Mouse (Mus musculus) heart, embryonic 14.5 days (tissue): ENCODE measurements around the gene Slc35c1. TPM values are rescaled to one million over a fixed set of nuclear protein-coding genes. Genes with fewer than 3 reads are reported as not detected.
"Not testable (repeated sequence)": the region's sequence is repeated elsewhere in the genome, so short reads cannot be mapped to it uniquely, and the experiment has no call there.

Experiments used
- ATAC-seq: fragments of 200-750 bp; cut with Nextera tagmentation; 2 replicates; pipeline ENCODE4 v1.8.0; 2017; ENCODE audit warnings: low read depth, moderate TSS enrichment; ENCODE audit not compliant: insufficient number of reproducible peaks, insufficient read depth, low FRiP score
- H3K27ac ChIP-seq, 2 experiments: fragments of 200-500 bp in 1 of 2; fragments of 300-500 bp in 1 of 2; sonication (generic) in 1 of 2; replicated peaks in 1 of 2; 2 replicates each; pipeline ENCODE4 v1.5.1; 2012 to 2014; ENCODE audit warnings: low read depth in 2 of 2, low read length in 2 of 2, control low read depth in 1 of 2, mild to moderate bottlenecking in 1 of 2, mixed read lengths in 1 of 2; ENCODE audit not compliant: control insufficient read depth in 1 of 2, insufficient read depth in 1 of 2
- H3K27me3 ChIP-seq: fragments of 300-500 bp; sonication (generic); 2 replicates; pipeline ENCODE4 v1.6.1; 2014; ENCODE audit warnings: mild to moderate bottlenecking, low read length, control low read depth; ENCODE audit not compliant: control insufficient read depth, insufficient read depth
- H3K36me3 ChIP-seq: fragments of 300-500 bp; sonication (generic); 2 replicates; pipeline ENCODE4 v1.6.1; 2014; ENCODE audit warnings: mild to moderate bottlenecking, control low read depth, low read length, mixed read lengths; ENCODE audit not compliant: control insufficient read depth, insufficient read depth
- H3K4me1 ChIP-seq, 2 experiments: fragments of 200-500 bp in 1 of 2; fragments of 300-500 bp in 1 of 2; sonication (generic) in 1 of 2; 2 replicates each; pipeline ENCODE4 v1.6.1; 2012 to 2014; ENCODE audit warnings: low read length in 2 of 2, control low read depth in 1 of 2, mixed read lengths in 1 of 2; ENCODE audit not compliant: control insufficient read depth in 2 of 2, insufficient read depth in 2 of 2
- H3K4me2 ChIP-seq: fragments of 300-500 bp; sonication (generic); 2 replicates; pipeline ENCODE4 v1.6.1; 2014; ENCODE audit warnings: mild to moderate bottlenecking, low read length
- H3K4me3 ChIP-seq, 2 experiments: fragments of 200-500 bp in 1 of 2; fragments of 300-500 bp in 1 of 2; sonication (generic) in 1 of 2; 2 replicates each; pipeline ENCODE4 v1.5.1; 2012 to 2014; ENCODE audit warnings: low read length in 2 of 2, mild to moderate bottlenecking in 2 of 2, control low read depth in 1 of 2, low read depth in 1 of 2, moderate library complexity in 1 of 2; ENCODE audit not compliant: control insufficient read depth in 1 of 2, insufficient read depth in 1 of 2
- H3K9ac ChIP-seq: fragments of 300-500 bp; sonication (generic); 2 replicates; pipeline ENCODE4 v1.6.1; 2014; ENCODE audit warnings: mild to moderate bottlenecking, low read length
- H3K9me3 ChIP-seq: fragments of 300-500 bp; sonication (generic); 2 replicates; pipeline ENCODE4 v1.6.1; 2016; ENCODE audit warnings: low read length, control low read depth; ENCODE audit not compliant: control insufficient read depth
- WGBS: fragments of 180-500 bp; shearing (Covaris S2); extraction: QIAGEN DNeasy Blood & Tissue Kit; methylation state at CpG from one replicate; pipeline ENCODE4 v1.1.7; 2014; 5-methylcytosine and 5-hydroxymethylcytosine counted together
- polyA plus RNA-seq: library from polyadenylated mRNA; unstranded; fragments of >200 nt; fragmentation: Nextera tagmentation; extraction: Ambion mirVana; gene quantifications from 2 replicates; pipeline ENCODE4 v1.2.1, GENCODE M21; 2014

Slc35c1 gene
- polyA plus RNA-seq, 1 experiment from 2014 or later, result 7.1 TPM

GRCm38 (mm10) chr2:92485640-92486295, 25.4 kb upstream of the Slc35c1 start:
- WGBS, result 8% methylated on average over 15 of the region's 15 CpGs
- H3K27me3 ChIP-seq, result peaks cover 47% of the 10 kb centered on the region
- no peak for ATAC-seq

GRCm38 (mm10) chr2:92484256-92485025, 24.1 kb upstream of the Slc35c1 start:
- no peak for ATAC-seq
- Histone ChIP-seq H3K4me1 (peaks cover 0 to 3% of the 10 kb centered on the region in 2 experiments; a peak in 2 of 4 replicates), H3K4me2 (peak overlapping the region; percentile 60), H3K9ac (no peak overlapping the region), H3K36me3 (no peaks in the 10 kb centered on the region), H3K27ac (no peak overlapping the region), H3K9me3 (no peaks in the 10 kb centered on the region), H3K4me3 (peak overlapping the region; percentile 20 to 30), H3K27me3 (peaks cover 47% of the 10 kb centered on the region)
- WGBS, result 32% methylated on average over 23 of the region's 23 CpGs

More at GRCm38 (mm10) chr2:92485640-92486295, 25.4 kb upstream of the Slc35c1 start:
- H3K27ac ChIP-seq, result no peak overlapping the region
- H3K4me1 ChIP-seq, result peaks cover 3 to 5% of the 10 kb centered on the region in 2 experiments; a peak in 2 of 4 replicates
- no peaks in the 10 kb centered on the region for H3K36me3 ChIP-seq
- no peaks in the 10 kb centered on the region for H3K9me3 ChIP-seq
- H3K4me3 ChIP-seq, result no peak overlapping the region
- no peak overlapping the region for H3K9ac ChIP-seq
- H3K4me2 ChIP-seq, result peak overlapping the region; percentile 49

DNA sequence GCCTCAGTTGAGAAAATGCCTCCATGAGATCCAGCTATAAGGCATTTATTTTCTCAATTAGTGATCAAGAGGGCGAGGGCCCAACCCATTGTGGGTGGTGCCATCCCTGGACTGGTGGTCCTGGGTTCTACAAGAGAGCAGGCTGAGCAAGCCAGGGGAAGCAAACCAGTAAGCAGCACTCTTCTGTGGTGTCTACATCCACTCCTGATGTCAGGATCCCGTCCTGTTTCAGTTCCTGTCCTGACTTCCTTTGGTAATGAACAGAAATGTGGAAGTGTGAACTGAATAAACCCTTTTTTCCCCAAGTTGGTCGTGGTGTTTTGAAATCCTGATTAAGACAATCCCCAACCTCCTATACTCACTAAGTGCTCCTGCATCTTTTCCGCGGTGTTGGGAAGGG, 23.2 kb upstream of the Slc35c1 start:
- H3K27ac ChIP-seq, result no peak overlapping the region
- H3K36me3 ChIP-seq, result no peaks in the 10 kb centered on the region
- no peak overlapping the region for H3K4me2 ChIP-seq
- H3K9ac ChIP-seq, result no peak overlapping the region
- WGBS, result 44% methylated on average over 5 of the region's 5 CpGs
- no peaks in the 10 kb centered on the region for H3K9me3 ChIP-seq
- H3K4me3 ChIP-seq, result no peak overlapping the region
- peaks cover 45% of the 10 kb centered on the region for H3K27me3 ChIP-seq
- peaks cover 0 to 3% of the 10 kb centered on the region in 2 experiments; a peak in 2 of 4 replicates for H3K4me1 ChIP-seq
- no peak for ATAC-seq

DNA sequence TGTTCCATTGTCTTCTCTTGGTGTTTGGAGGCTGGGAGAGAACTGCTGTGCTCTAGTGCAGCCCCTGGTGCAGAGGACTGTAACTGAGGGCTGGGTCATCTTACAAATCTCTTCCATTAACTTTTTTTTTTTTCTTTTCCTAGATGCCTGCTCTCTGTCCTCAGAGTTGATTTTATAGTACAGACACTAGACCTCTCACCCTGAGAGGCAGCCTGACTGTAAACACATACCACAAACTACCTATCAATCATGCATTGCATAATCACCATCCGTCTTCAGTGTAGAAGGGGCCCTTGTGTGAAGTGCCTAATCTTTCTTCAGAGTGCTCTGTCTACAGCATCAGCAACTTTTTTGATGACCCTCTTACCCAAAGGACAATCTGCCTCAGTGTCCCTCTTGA, 22.2 kb upstream of the Slc35c1 start:
- ATAC-seq, result no peak
- no peaks in the 10 kb centered on the region for H3K9me3 ChIP-seq

GRCm38 (mm10) chr2:92478313-92478688, 18.0 kb upstream of the Slc35c1 start:
- 76% methylated on average over 4 of the region's 4 CpGs for WGBS
- Histone ChIP-seq H3K4me2 (no peak overlapping the region), H3K4me1 (peaks cover 7 to 8% of the 10 kb centered on the region in 2 experiments; a peak in 3 of 4 replicates), H3K9ac (no peak overlapping the region), H3K9me3 (peaks cover 3% of the 10 kb centered on the region; the same call in 1 of the 2 replicates), H3K27me3 (peaks cover 9% of the 10 kb centered on the region), H3K36me3 (no peaks in the 10 kb centered on the region), H3K27ac (no peak overlapping the region), H3K4me3 (no peak overlapping the region)
- no peak for ATAC-seq

More for the DNA sequence above, 22.2 kb upstream of the Slc35c1 start:
- H3K4me3 ChIP-seq, result no peak overlapping the region
- 23% methylated on average over 1 of the region's 1 CpGs for WGBS
- H3K27me3 ChIP-seq, result peaks cover 45% of the 10 kb centered on the region
- H3K36me3 ChIP-seq, result no peaks in the 10 kb centered on the region
- no peak overlapping the region for H3K4me2 ChIP-seq
- H3K27ac ChIP-seq, result no peak overlapping the region
- no peak overlapping the region for H3K9ac ChIP-seq
- H3K4me1 ChIP-seq, result peaks cover 4 to 8% of the 10 kb centered on the region in 2 experiments; a peak in 3 of 4 replicates

GRCm38 (mm10) chr2:92477672-92478312, 17.5 kb upstream of the Slc35c1 start:
- ATAC-seq, result peak; percentile 39; the same call in 1 of the 2 replicates
- peaks cover 3% of the 10 kb centered on the region; the same call in 1 of the 2 replicates for H3K9me3 ChIP-seq
- peaks cover 7 to 8% of the 10 kb centered on the region in 2 experiments; a peak in 3 of 4 replicates for H3K4me1 ChIP-seq
- WGBS, result 56% methylated on average over 12 of the region's 12 CpGs
- H3K36me3 ChIP-seq, result no peaks in the 10 kb centered on the region
- peaks cover 4% of the 10 kb centered on the region; the same call in 1 of the 2 replicates for H3K27me3 ChIP-seq
- H3K27ac ChIP-seq, result peak overlapping the region; percentile 37 to 49; a peak in 1 of 4 replicates
- no peak overlapping the region for H3K4me3 ChIP-seq
- H3K9ac ChIP-seq, result no peak overlapping the region
- H3K4me2 ChIP-seq, result peak overlapping the region; percentile 14; the same call in 1 of the 2 replicates

DNA sequence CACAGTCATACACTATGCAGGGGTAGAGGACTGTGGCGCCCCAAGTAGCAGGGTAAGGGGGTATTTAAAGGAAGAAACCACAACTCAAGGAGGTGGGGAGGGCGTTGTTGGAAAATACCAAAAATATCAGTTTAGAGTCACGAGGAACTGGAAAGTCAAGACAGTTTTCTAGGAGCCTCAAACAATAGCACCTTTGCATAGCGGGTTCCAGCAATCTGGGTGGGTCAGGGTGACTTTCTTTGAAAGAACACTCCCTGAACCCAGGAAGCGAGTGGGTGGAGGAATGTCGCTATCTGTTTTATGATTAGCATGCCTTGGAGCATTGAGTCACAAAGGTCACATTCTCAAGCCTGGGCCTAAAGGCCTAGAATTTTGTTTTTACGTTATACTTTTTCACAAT, 16.2 kb upstream of the Slc35c1 start:
- not testable (repeated sequence) for H3K36me3 ChIP-seq

More for the DNA sequence above, 16.2 kb upstream of the Slc35c1 start:
- 82% methylated on average over 7 of the region's 7 CpGs for whole genome bisulfite sequencing
- not testable (repeated sequence) for H3K27me3 ChIP-seq, H3K9ac ChIP-seq, H3K4me1 ChIP-seq, H3K4me3 ChIP-seq, H3K27ac ChIP-seq, H3K9me3 ChIP-seq, H3K4me2 ChIP-seq, ATAC-seq
